Mouse (Mus musculus) right cerebral cortex, adult 2 months (tissue): ENCODE data around the gene Rnase10.
"Not testable (repeated sequence)": the region's sequence is repeated elsewhere in the genome, so short reads cannot be mapped to it uniquely, and the experiment has no call there.

Experiments used
- DNase-seq, 2 experiments: peaks; one replicate each; pipeline ENCODE4 v3.0.0; 2021 to 2022; ENCODE audit warnings: low spot score in 2 of 2

Rnase10 gene

GRCm38 (mm10) chr14:51007152-51007801 is at the start of gene Rnase10:
Gene Rnase10, plus strand, starts transcription at chr14:51007751.
- DNase-seq, result no peak

DNA sequence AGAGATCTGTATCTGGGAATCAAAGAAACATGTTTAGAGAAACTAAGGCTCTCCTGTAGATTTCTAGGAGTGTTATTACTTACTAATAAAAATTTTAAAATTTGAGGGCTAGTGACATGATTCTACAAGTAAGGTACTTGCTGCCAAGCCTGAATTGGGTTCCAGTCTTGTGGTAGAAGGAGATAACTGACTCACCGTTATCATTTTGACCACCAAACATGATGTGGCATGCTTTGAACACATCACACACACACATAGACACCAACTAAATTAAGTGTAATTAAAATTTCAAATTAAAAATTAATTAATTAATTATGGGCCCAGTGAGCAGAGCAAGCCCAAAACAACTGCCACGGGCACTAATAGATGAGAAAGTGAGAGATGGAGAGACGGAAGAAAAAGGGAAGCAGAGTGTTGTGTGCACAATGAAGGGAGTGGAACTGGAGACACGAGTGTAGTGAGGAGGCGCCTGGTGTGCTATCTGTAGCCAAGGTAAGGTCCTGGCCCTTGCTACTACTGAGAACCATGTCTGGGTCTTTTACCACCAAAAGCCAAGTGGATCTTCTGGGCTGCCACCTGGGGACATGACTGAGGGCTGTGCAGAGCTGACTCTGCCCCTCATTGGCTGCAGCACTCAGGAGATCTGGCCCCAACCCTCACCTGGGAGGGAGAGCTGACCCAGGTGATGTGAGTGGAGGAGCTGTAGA is 49.1 kb upstream of the Rnase10 start:
- DNase-seq, result not testable (repeated sequence)

DNA sequence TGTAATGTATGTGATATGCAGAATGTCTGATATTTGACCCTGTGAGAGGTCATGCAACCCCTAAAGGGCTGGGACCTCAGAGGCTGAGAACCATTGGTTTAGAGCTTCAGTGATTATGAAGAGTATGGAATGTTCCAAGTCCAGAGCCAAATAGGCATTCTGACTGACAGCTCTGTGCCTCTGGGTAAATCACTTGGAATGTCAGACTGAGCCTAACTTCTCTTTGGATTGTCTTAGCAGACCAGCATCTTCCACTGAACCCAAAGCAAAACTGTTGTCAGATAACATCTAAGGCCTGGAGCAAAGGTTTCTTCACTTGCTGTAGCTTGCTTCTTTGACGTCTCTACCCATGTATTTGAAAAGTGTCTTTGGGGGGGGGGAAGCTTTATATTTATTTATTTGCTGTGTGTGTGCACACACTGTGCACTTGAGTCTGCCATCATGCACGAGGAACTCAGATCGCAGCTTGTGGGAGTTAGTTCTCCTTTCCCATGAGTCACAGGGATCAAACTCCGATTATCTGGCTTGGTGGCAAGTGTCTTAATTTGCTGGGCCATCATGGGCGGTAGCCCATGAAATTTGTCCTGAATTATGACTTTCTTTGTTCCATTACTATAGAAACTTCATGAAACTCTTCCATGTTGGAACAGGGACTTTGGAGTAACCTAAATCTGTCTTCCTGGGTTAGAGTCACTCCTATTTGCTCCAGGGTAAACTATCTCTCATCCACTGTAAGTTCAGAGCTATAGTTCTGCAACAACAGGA is 39.2 kb upstream of the Rnase10 start:
- no peak for DNase-seq

- DNase-seq, result no peak
Observed at GRCm38 (mm10) chr14:50969041-50969440, 38.5 kb upstream of the Rnase10 start.

- DNase-seq, result peak in 1 of 2 experiments; percentile 29
Observed at GRCm38 (mm10) chr14:50969558-50970544, 37.7 kb upstream of the Rnase10 start.

GRCm38 (mm10) chr14:50970822-50971221 is 36.7 kb upstream of the Rnase10 start:
- DNase-seq, result no peak

DNA sequence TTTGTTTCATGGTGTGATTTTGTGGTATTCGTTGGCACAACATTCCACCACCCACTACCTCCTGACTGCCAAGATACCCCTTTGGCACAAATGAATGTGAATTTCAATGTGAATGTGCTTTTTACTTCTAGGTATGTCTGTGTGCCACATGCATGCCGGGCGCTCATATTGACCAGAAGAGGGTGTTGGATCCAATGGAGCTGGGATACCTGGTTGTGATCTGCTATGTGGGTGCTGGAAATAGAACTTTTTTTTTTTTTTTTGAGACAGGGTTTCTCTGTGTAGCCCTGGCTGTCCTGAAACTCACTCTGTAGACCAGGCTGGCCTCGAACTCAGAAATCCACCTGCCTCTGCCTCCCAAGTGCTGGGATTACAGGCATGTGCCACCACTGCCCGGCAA is 34.5 kb upstream of the Rnase10 start:
- not testable (repeated sequence) for DNase-seq

DNA sequence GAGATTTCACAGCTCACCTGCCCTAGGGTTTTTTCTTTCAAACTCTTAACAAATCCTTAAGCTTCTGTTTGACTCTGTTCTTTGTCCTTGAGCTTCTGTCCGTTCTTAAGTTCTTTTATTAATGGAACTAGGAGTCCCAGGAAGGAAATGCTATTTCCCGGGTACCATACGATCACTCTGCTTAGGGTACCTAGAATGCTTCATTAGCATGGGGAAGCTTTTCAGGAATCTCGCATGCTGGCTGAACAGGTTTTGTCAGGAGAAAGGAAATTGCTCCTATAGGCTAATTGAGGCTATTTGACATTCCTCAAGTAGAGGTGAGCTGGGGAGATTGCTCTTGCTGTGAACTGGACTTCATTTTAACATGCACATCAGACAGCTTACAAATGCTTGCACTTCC is 33.9 kb upstream of the Rnase10 start:
- no peak for DNase-seq

GRCm38 (mm10) chr14:50975001-50975400 is 32.5 kb upstream of the Rnase10 start:
- no peak for DNase-seq

- DNase-seq, result peak in 1 of 2 experiments; percentile 23
Observed at GRCm38 (mm10) chr14:50976674-50977073, 30.9 kb upstream of the Rnase10 start.

DNA sequence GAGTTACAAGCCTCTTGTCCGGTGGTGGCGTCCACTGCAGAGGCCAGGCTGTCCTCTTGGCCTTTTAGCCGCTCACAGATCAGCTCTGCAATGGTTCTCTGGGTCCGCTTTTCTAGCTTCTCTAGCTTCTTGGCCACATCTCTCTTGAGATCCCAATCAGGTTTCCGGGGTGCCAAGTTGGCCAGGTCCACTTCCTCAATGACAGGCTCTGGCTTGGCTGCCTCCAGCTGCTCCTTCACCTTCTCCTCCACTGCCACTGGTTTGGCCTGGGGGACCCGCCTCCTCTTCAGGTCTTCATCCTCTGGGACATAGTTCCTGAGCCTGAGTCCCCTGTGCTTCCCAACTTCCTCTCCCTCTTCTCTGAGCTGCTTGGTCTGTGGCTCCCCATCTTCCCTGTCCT is 29.1 kb upstream of the Rnase10 start:
- not testable (repeated sequence) for DNase-seq

GRCm38 (mm10) chr14:50979631-50980030 is 27.9 kb upstream of the Rnase10 start:
- DNase-seq, result no peak

- DNase-seq, result no peak
Observed at GRCm38 (mm10) chr14:50981207-50981606, 26.3 kb upstream of the Rnase10 start.

GRCm38 (mm10) chr14:50981837-50982236 is 25.7 kb upstream of the Rnase10 start:
- DNase-seq, result no peak

GRCm38 (mm10) chr14:50987668-50988067 is 19.9 kb upstream of the Rnase10 start:
- no peak for DNase-seq

- DNase-seq, result no peak
Observed at GRCm38 (mm10) chr14:50991037-50991436, 16.5 kb upstream of the Rnase10 start.

GRCm38 (mm10) chr14:50997088-50997487 is 10.5 kb upstream of the Rnase10 start:
- DNase-seq, result no peak

- no peak for DNase-seq
Observed at GRCm38 (mm10) chr14:50997999-50998666, 9.4 kb upstream of the Rnase10 start.

DNA sequence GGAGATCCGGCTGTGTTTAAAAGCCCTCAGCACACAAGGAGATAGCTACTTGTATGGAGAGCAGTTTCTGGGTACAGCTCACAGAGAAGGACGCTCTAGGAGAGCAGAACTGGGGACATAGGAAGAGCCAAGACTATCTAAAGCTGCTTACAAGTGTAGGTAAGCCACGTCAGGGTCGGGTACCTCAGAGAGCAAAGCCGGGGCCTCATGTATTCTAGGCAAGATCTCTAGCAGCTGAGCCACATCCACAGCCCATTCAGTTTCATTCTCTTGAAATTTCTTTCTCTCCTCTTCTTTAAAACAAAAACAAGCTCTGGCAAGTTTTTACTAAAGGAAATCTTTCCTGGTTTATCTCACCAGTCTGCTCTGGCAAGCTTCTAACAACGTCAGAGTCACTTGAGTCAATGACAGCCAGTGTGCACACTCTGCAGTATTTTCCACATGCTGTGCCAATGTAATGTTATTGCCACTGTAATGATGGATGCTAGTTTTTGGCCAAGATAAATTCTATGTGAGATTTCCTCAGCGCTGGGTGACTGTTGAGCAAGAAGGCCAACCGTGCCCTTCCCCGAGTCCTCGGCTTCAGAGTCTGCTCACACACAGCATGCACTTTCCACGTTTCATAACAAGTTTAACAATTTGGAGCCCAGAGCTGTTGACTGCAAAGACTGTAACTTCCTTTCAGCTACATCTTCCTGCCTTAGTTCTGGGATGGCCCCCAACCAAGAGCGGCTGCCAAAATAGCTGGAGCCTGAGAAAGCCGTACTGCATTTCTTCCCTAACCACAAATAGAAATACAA is 563 bp downstream of the Rnase10 start:
- DNase-seq, result peak; percentile 18 to 48

GRCm38 (mm10) chr14:51008781-51009180 is 1.2 kb downstream of the Rnase10 start:
- DNase-seq, result no peak
